14 mouse cellular contexts compared by ENCODE assay signal in the genomic region with DNA sequence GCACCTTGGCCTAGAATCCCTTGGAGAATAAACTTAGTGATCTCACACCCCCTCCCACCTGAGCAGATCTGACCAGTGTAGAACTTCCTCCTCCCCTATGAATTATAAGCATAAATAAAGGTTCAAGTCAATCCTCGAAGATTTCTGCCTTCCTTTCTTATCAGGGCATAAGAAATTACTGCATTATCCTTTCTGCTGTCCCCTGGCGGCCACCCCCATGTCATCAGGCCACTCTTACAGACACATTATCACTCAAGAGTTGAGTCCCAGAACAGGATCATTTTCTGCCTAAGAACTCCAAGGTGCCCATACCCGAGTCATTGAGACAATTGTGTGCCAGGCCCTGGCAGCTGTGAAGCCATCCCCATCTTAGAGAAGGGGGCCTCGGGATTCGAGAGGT. TPM values are rescaled to one million over a fixed set of nuclear protein-coding genes. Genes with fewer than 3 reads are reported as not detected.
DNase-seq lines count a peak whose midpoint lies in the region; ATAC-seq lines count a peak whose summit lies in the region.
"Had no signal": no experiment of that assay in that cellular context is flagged by ENCODE, and none has a peak within 500 bp of the region (broad histone marks: within the 10 kb centered on the region; RNA-seq: fewer than 3 reads in every experiment).

No protein-coding gene starts in this region.

- no peaks in the 10 kb centered on the region for H3K9me3 ChIP-seq in hindbrain, embryonic 14.5 days (ENCODE audit: control insufficient read depth, low read length)
- no peaks in the 10 kb centered on the region for H3K9me3 ChIP-seq in hindbrain, embryonic 12.5 days (replicated peaks)
- H3K9me3 ChIP-seq in midbrain, embryonic 13.5 days, result no peaks in the 10 kb centered on the region
- no peaks in the 10 kb centered on the region for H3K9me3 ChIP-seq in midbrain, embryonic 11.5 days (ENCODE audit: control insufficient read depth, low read length)
- no peaks in the 10 kb centered on the region for H3K9me3 ChIP-seq in liver, embryonic 13.5 days (replicated peaks)
- H3K9me3 ChIP-seq: limb, embryonic 15.5 days had no signal

- peaks cover 11% of the 10 kb centered on the region; the same call in 1 of the 2 replicates for H3K4me1 ChIP-seq in hindbrain, embryonic 14.5 days (replicated peaks; ENCODE audit: control insufficient read depth, insufficient read depth, low read length)
- peaks cover 30% of the 10 kb centered on the region for H3K4me1 ChIP-seq in hindbrain, embryonic 12.5 days
- H3K4me1 ChIP-seq in midbrain, embryonic 13.5 days (replicated peaks), result peaks cover 33% of the 10 kb centered on the region
- peaks cover 26% of the 10 kb centered on the region for H3K4me1 ChIP-seq in midbrain, embryonic 11.5 days (ENCODE audit: control insufficient read depth, insufficient read depth, low read length)
- peaks cover 60% of the 10 kb centered on the region for H3K4me1 ChIP-seq in liver, embryonic 13.5 days (replicated peaks)

- DNase-seq in hindbrain, embryonic 14.5 days (ENCODE audit: low spot score), result no peak
- DNase-seq in midbrain, embryonic 11.5 days (ENCODE audit: low spot score, missing footprints), result no peak
- DNase-seq in liver, embryonic 13.5 days, result no peak
- DNase-seq in left cerebral cortex, adult 11 months (ENCODE audit: low spot score), result no peak
- DNase-seq in left cerebral cortex, postnatal 25 days (ENCODE audit: low spot score in 2 of 2), result no peak
- DNase-seq: kidney, adult 11 months; thymus, postnatal 25 days had no signal

- H3K27ac ChIP-seq in hindbrain, embryonic 14.5 days, result no peak overlapping the region
- H3K27ac ChIP-seq in hindbrain, embryonic 12.5 days, result no peak overlapping the region
- no peak overlapping the region for H3K27ac ChIP-seq in midbrain, embryonic 13.5 days
- H3K27ac ChIP-seq in midbrain, embryonic 11.5 days (ENCODE audit: low read depth, low read length), result no peak overlapping the region
- no peak overlapping the region for H3K27ac ChIP-seq in liver, embryonic 13.5 days
- H3K27ac ChIP-seq: heart, adult 2 months; limb, embryonic 15.5 days had no signal

- H3K4me3 ChIP-seq in hindbrain, embryonic 14.5 days (replicated peaks; ENCODE audit: low read length), result peak overlapping the region; percentile 87; the same call in 1 of the 2 replicates
- no peak overlapping the region for H3K4me3 ChIP-seq in hindbrain, embryonic 12.5 days
- 0 out of 2 replicates have a peak overlapping the region, but pooled peaks have one; percentile 83 for H3K4me3 ChIP-seq in midbrain, embryonic 13.5 days (replicated peaks)
- no peak overlapping the region for H3K4me3 ChIP-seq in midbrain, embryonic 11.5 days (ENCODE audit: low read depth, low read length)
- no peak overlapping the region for H3K4me3 ChIP-seq in liver, embryonic 13.5 days (replicated peaks)
- H3K4me3 ChIP-seq: heart, adult 2 months had no signal

- H3K4me2 ChIP-seq in hindbrain, embryonic 14.5 days (replicated peaks), result 0 out of 2 replicates have a peak overlapping the region, but pooled peaks have one; percentile 92
- H3K4me2 ChIP-seq in hindbrain, embryonic 12.5 days (replicated peaks), result no peak overlapping the region
- no peak overlapping the region for H3K4me2 ChIP-seq in midbrain, embryonic 13.5 days (replicated peaks)
- no peak overlapping the region for H3K4me2 ChIP-seq in midbrain, embryonic 11.5 days
- H3K4me2 ChIP-seq in liver, embryonic 13.5 days, result peak overlapping the region; percentile 99

- no peaks in the 10 kb centered on the region for H3K36me3 ChIP-seq in hindbrain, embryonic 14.5 days (replicated peaks; ENCODE audit: control insufficient read depth, insufficient read depth)
- no peaks in the 10 kb centered on the region for H3K36me3 ChIP-seq in hindbrain, embryonic 12.5 days
- no peaks in the 10 kb centered on the region for H3K36me3 ChIP-seq in midbrain, embryonic 13.5 days
- H3K36me3 ChIP-seq in midbrain, embryonic 11.5 days (ENCODE audit: control insufficient read depth, insufficient read depth, low read length), result no peaks in the 10 kb centered on the region
- no peaks in the 10 kb centered on the region for H3K36me3 ChIP-seq in liver, embryonic 13.5 days
- H3K36me3 ChIP-seq: limb, embryonic 15.5 days had no signal

- no peak for ATAC-seq in hindbrain, embryonic 14.5 days (ENCODE audit: low FRiP score)
- no peak for ATAC-seq in hindbrain, embryonic 12.5 days (ENCODE audit: low FRiP score)
- ATAC-seq in midbrain, embryonic 13.5 days, result no peak
- no peak for ATAC-seq in midbrain, embryonic 11.5 days (ENCODE audit: low FRiP score)
- no peak for ATAC-seq in liver, embryonic 13.5 days (ENCODE audit: low read depth)
- ATAC-seq: activated CD4-positive, CD25-positive, alpha-beta regulatory T cell, adult 4 months had no signal

- H3K9ac ChIP-seq in hindbrain, embryonic 14.5 days, result 0 out of 2 replicates have a peak overlapping the region, but pooled peaks have one; percentile 95
- no peak overlapping the region for H3K9ac ChIP-seq in hindbrain, embryonic 12.5 days
- H3K9ac ChIP-seq in midbrain, embryonic 13.5 days (replicated peaks), result no peak overlapping the region
- H3K9ac ChIP-seq in midbrain, embryonic 11.5 days (ENCODE audit: low read length), result no peak overlapping the region
- H3K9ac ChIP-seq in liver, embryonic 13.5 days, result peak overlapping the region; percentile 92; the same call in 1 of the 2 replicates

- intact Hi-C loops in left cerebral cortex, postnatal 25 days (cut with DNase I), result no loop called here

- H3K27me3 ChIP-seq in hindbrain, embryonic 14.5 days (ENCODE audit: control insufficient read depth, insufficient read depth, low read length), result no peaks in the 10 kb centered on the region
- peaks cover 16% of the 10 kb centered on the region for H3K27me3 ChIP-seq in hindbrain, embryonic 12.5 days
- peaks cover 13% of the 10 kb centered on the region for H3K27me3 ChIP-seq in midbrain, embryonic 13.5 days
- H3K27me3 ChIP-seq in midbrain, embryonic 11.5 days (ENCODE audit: control insufficient read depth, insufficient read depth, low read length), result peaks cover 17% of the 10 kb centered on the region
- peaks cover 17% of the 10 kb centered on the region for H3K27me3 ChIP-seq in liver, embryonic 13.5 days

- 55% methylated on average over 5 of the region's 5 CpGs for WGBS in hindbrain, embryonic 14.5 days
- 52% methylated on average over 5 of the region's 5 CpGs for WGBS in hindbrain, embryonic 12.5 days
- 57% methylated on average over 5 of the region's 5 CpGs for WGBS in midbrain, embryonic 13.5 days
- 50% methylated on average over 5 of the region's 5 CpGs for WGBS in midbrain, embryonic 11.5 days
- 38% methylated on average over 5 of the region's 5 CpGs for WGBS in liver, embryonic 13.5 days (ENCODE audit: insufficient replicate concordance)

RNA-seq across cellular contexts. Expression of gene Nol4l, which starts 1.2 kb away (rescaled TPM):
- 44.8 and 49.8 TPM in 2 replicates for polyA plus RNA-seq in hindbrain, embryonic 14.5 days (2014; fragmentation: Nextera tagmentation; extraction: Ambion mirVana)
- 33.9 and 36.8 TPM in 2 replicates for polyA plus RNA-seq in hindbrain, embryonic 12.5 days (2016; fragmentation: Nextera tagmentation; extraction: Ambion mirVana)
- polyA plus RNA-seq in midbrain, embryonic 13.5 days (2015; fragmentation: Nextera tagmentation; extraction: Ambion mirVana), result 41.9 and 43.9 TPM in 2 replicates
- 19.5 and 19.9 TPM in 2 replicates for polyA plus RNA-seq in midbrain, embryonic 11.5 days (2014; fragmentation: Nextera tagmentation; extraction: Ambion mirVana)
- 5.3 and 5.4 TPM in 2 replicates for polyA plus RNA-seq in liver, embryonic 13.5 days (2015; fragmentation: Nextera tagmentation; extraction: Ambion mirVana)
- total RNA-seq in left cerebral cortex, postnatal 25 days (2021), result 10 to 100 TPM; 45.0 to 48.4 TPM

RNA-seq across cellular contexts. Expression of gene 4930404H24Rik, which starts 38.4 kb away (rescaled TPM):
- not detected in 2 replicates for polyA plus RNA-seq in hindbrain, embryonic 14.5 days (2014; fragmentation: Nextera tagmentation; extraction: Ambion mirVana)
- not detected in 2 replicates for polyA plus RNA-seq in hindbrain, embryonic 12.5 days (2016; fragmentation: Nextera tagmentation; extraction: Ambion mirVana)
- polyA plus RNA-seq in midbrain, embryonic 13.5 days (2015; fragmentation: Nextera tagmentation; extraction: Ambion mirVana), result not detected in 2 replicates
- not detected in 2 replicates for polyA plus RNA-seq in midbrain, embryonic 11.5 days (2014; fragmentation: Nextera tagmentation; extraction: Ambion mirVana)
- polyA plus RNA-seq in liver, embryonic 13.5 days (2015; fragmentation: Nextera tagmentation; extraction: Ambion mirVana), result not detected in 2 replicates
- total RNA-seq in left cerebral cortex, postnatal 25 days (2021), result not detected
- total RNA-seq: ES-E14; heart, adult 2 months had no signal
- polyA plus RNA-seq: activated CD4-positive, CD25-positive, alpha-beta regulatory T cell, adult 4 months; frontal cortex, adult 2 months; heart, adult 2 months; limb, embryonic 15.5 days had no signal

Comparison
In these comparisons a context has a peak if more than half of its experiments do, and no peak if none do; other contexts are left out.
1. H3K4me2 ChIP-seq: peak in hindbrain, embryonic 14.5 days (single experiment) and liver, embryonic 13.5 days (single experiment); none in hindbrain, embryonic 12.5 days (single experiment), midbrain, embryonic 13.5 days (single experiment) and midbrain, embryonic 11.5 days (single experiment).
2. H3K4me3 ChIP-seq: peak in hindbrain, embryonic 14.5 days (single experiment) and midbrain, embryonic 13.5 days (single experiment); none in hindbrain, embryonic 12.5 days (single experiment), midbrain, embryonic 11.5 days (single experiment) and liver, embryonic 13.5 days (single experiment).
3. H3K9ac ChIP-seq: peak in hindbrain, embryonic 14.5 days (single experiment) and liver, embryonic 13.5 days (single experiment); none in hindbrain, embryonic 12.5 days (single experiment), midbrain, embryonic 13.5 days (single experiment) and midbrain, embryonic 11.5 days (single experiment).